Mouse (Mus musculus): ENCODE results near the gene Irs1. TPM values are rescaled to one million over a fixed set of nuclear protein-coding genes. Genes with fewer than 3 reads are reported as not detected.

Gene Irs1
- polyA plus RNA-seq, 1 experiment from 2014 or later = 4.0 TPM

DNA sequence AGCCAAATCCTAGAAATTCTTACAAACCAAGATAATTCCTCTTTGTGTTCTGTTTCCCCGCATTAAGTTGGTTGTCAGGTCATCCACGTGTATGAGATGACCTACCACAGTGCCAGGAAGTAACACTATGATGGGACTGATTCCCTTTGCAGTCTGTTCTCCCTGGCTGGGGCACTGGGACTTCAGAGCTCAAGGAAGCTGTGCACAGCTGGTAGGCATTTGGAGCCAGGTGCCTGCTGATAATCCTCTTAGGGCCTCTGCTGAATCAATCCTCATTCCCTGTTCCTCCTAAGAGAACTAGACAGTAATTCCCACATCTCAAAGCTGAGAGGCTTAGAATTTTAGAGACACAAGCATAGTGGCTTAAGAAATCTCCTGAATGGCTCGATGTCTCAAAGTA lies 99.6 kb downstream of the Irs1 start:
- 58% methylated on average over 3 of the region's 3 CpGs for WGBS
- ATAC-seq (replicated peaks; ENCODE audit: low FRiP score, low TSS enrichment, low read depth) (no peak), DNase-seq (ENCODE audit: low spot score) (no peak)
- no peaks in the 10 kb centered on the region; the same call in 1 of the 2 replicates for H3K4me1 ChIP-seq (replicated peaks; ENCODE audit: control insufficient read depth, insufficient read depth, low read length)
- H3K9me3 ChIP-seq (ENCODE audit: control insufficient read depth, low read length) = no peaks in the 10 kb centered on the region
- H3K27ac ChIP-seq (ENCODE audit: low read depth) = no peak overlapping the region
- H3K9ac ChIP-seq (ENCODE audit: low read length) = no peak overlapping the region
- H3K4me2 ChIP-seq (ENCODE audit: low read length) = no peak overlapping the region
- H3K4me3 ChIP-seq (ENCODE audit: low read depth, low read length) = no peak overlapping the region
- H3K27me3 ChIP-seq (replicated peaks; ENCODE audit: control insufficient read depth, insufficient read depth, low read length) = no peaks in the 10 kb centered on the region
- H3K36me3 ChIP-seq (ENCODE audit: control insufficient read depth, insufficient read depth, low read length) = no peaks in the 10 kb centered on the region

DNA sequence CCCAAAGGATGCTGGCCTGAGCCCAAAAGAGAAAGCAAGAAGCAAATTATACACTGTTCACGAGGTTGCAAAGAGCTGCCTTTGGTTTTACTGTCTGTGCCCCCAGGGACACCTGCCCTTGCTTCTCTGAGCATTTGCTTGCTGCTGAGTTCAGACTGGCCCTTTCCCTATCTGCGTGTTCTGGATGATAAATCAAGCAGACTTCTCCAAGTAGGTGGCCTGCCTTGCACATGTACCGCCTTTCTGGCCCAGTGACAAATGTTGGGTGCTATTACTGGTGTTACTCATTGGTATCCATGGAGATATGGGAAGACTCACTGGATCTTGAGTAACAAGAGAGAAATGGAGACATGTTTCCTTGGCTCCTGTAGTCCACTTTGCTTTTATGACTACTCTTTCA lies 101.7 kb downstream of the Irs1 start:
- DNase-seq (ENCODE audit: low spot score) (no peak), ATAC-seq (replicated peaks; ENCODE audit: low FRiP score, low TSS enrichment, low read depth) (no peak)
- 33% methylated on average over 3 of the region's 3 CpGs for whole genome bisulfite sequencing

DNA sequence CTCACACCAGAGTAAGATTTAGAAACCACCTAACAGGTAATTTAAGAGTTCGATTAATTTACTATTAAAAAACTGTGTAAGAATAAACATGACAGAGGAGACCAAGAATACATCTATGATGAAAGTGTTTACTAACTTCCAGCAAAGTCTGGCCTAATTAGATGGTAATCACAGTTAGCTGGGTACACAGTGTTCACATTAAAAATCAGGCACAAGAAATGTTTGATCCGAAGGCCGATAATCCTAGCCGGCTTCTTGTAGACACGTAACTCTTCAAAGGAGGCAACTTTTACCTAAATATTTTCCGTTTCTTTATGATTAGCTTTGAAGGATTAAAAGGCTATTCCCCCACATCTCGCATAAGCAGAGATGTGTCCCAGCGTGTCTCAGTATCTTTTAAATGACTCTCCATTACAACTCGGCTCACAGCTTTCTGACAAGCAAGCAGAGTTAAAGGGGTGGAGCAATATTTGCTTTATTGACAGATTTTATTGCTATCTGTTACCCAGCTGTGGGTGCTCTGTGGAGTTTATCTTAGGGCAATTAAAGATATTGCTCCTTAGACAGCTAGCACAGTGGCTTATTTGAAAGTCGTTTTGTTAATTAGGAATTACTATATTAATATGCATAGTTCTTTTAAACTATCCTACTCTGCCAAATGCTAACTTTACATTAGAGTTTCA lies 102.5 kb downstream of the Irs1 start:
- Histone ChIP-seq H3K27ac (ENCODE audit: low read depth) (no peak overlapping the region), H3K9me3 (ENCODE audit: control insufficient read depth, low read length) (no peaks in the 10 kb centered on the region), H3K27me3 (replicated peaks; ENCODE audit: control insufficient read depth, insufficient read depth, low read length) (no peaks in the 10 kb centered on the region), H3K9ac (ENCODE audit: low read length) (no peak overlapping the region), H3K4me2 (ENCODE audit: low read length) (no peak overlapping the region), H3K36me3 (ENCODE audit: control insufficient read depth, insufficient read depth, low read length) (no peaks in the 10 kb centered on the region), H3K4me3 (ENCODE audit: low read depth, low read length) (no peak overlapping the region), H3K4me1 (replicated peaks; ENCODE audit: control insufficient read depth, insufficient read depth, low read length) (no peaks in the 10 kb centered on the region; the same call in 1 of the 2 replicates)
- DNase-seq (ENCODE audit: low spot score) = no peak
- peak; percentile 62; the same call in 1 of the 2 replicates for ATAC-seq (replicated peaks; ENCODE audit: low FRiP score, low TSS enrichment, low read depth)
- WGBS = 67% methylated on average over 10 of the region's 10 CpGs

More for the DNA sequence above, 101.7 kb downstream of the Irs1 start:
- Histone ChIP-seq H3K9ac (ENCODE audit: low read length) (no peak overlapping the region), H3K9me3 (ENCODE audit: control insufficient read depth, low read length) (no peaks in the 10 kb centered on the region), H3K4me2 (ENCODE audit: low read length) (no peak overlapping the region), H3K27ac (ENCODE audit: low read depth) (no peak overlapping the region), H3K36me3 (ENCODE audit: control insufficient read depth, insufficient read depth, low read length) (no peaks in the 10 kb centered on the region), H3K4me3 (ENCODE audit: low read depth, low read length) (no peak overlapping the region), H3K27me3 (replicated peaks; ENCODE audit: control insufficient read depth, insufficient read depth, low read length) (no peaks in the 10 kb centered on the region), H3K4me1 (replicated peaks; ENCODE audit: control insufficient read depth, insufficient read depth, low read length) (no peaks in the 10 kb centered on the region; the same call in 1 of the 2 replicates)

DNA sequence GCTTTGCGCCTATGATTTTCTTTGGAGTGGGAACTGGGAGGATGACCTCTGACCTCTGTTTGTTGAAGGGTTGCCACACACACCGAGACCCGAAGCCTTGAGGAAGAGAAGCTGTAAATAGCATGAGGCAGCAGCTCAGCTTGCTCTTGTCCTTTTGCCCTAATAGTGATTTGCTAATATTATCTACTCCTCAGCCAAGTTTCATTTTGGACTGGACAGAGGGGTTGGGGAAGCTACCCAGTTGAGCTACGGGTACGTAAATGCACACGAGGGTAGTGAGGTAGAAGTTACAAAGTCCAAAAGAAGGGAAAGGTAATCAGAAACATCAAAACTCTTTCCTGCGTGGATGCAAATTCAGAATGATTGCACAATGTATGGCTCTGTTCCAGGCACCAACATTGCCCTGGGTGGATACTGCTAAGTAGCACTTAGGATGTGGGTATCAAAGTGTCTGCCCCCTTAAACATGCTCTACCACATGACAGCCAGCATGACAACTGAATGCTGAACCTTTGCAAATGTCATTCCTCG lies 107.2 kb downstream of the Irs1 start:
- 74% methylated on average over 8 of the region's 8 CpGs for WGBS
- Histone ChIP-seq H3K4me2 (ENCODE audit: low read length) (no peak overlapping the region), H3K27me3 (replicated peaks; ENCODE audit: control insufficient read depth, insufficient read depth, low read length) (no peaks in the 10 kb centered on the region), H3K27ac (ENCODE audit: low read depth) (no peak overlapping the region), H3K4me1 (replicated peaks; ENCODE audit: control insufficient read depth, insufficient read depth, low read length) (no peaks in the 10 kb centered on the region), H3K36me3 (ENCODE audit: control insufficient read depth, insufficient read depth, low read length) (no peaks in the 10 kb centered on the region), H3K9ac (ENCODE audit: low read length) (no peak overlapping the region), H3K9me3 (ENCODE audit: control insufficient read depth, low read length) (no peaks in the 10 kb centered on the region), H3K4me3 (ENCODE audit: low read depth, low read length) (no peak overlapping the region)
- no peak for DNase-seq (ENCODE audit: low spot score)
- no peak for ATAC-seq (replicated peaks; ENCODE audit: low FRiP score, low TSS enrichment, low read depth)

Other genes with a start within 250 kb of the Irs1 start
- gene Gm9747, start 58.3 kb downstream of the Irs1 start, polyA plus RNA-seq (2014; fragmentation: Nextera tagmentation; extraction: Ambion mirVana) = 13.0 and 14.2 TPM in 2 replicates
- gene Rhbdd1, start 25.0 kb upstream of the Irs1 start, polyA plus RNA-seq (2014; fragmentation: Nextera tagmentation; extraction: Ambion mirVana) = 5.3 and 6.8 TPM in 2 replicates